23 mouse cellular contexts compared by ENCODE assay signal in genomic region chr9:113628780-113629179, GRCm38 (mm10).
DNase-seq lines count a peak whose midpoint lies in the region; ATAC-seq and TF ChIP-seq lines count a peak whose summit lies in the region.
"Had no signal": no experiment of that assay in that cellular context is flagged by ENCODE, and none has a peak within 500 bp of the region (broad histone marks: within the 10 kb centered on the region; RNA-seq: fewer than 3 reads in every experiment).

No protein-coding gene starts in this region.

- H3K27ac ChIP-seq in layer of hippocampus, adult 2 months, result no peak overlapping the region
- no peak overlapping the region for H3K27ac ChIP-seq in testis, adult 2 months (ENCODE audit: control insufficient read depth, insufficient read depth, low read depth, low read length)
- H3K27ac ChIP-seq: heart, embryonic 13.5 days; hindbrain, embryonic 12.5 days; liver, embryonic 14.5 days; midbrain, embryonic 12.5 days had no signal

- no peak overlapping the region for H3K4me3 ChIP-seq in layer of hippocampus, adult 2 months
- H3K4me3 ChIP-seq in testis, adult 2 months (ENCODE audit: control insufficient read depth, low read depth, low read length), result no peak overlapping the region
- H3K4me3 ChIP-seq: heart, embryonic 13.5 days; hindbrain, embryonic 12.5 days; midbrain, embryonic 12.5 days had no signal

- no peak for ATAC-seq in megakaryocyte-erythroid progenitor cell, adult 5-6 weeks (replicated peaks; ENCODE audit: low FRiP score, low TSS enrichment, poor library complexity, severe bottlenecking)
- ATAC-seq: activated CD4-positive, CD25-positive, alpha-beta regulatory T cell, adult 4 months; inflammation-experienced regulatory T-cells, adult 6 months had no signal

- no peaks in the 10 kb centered on the region for H3K27me3 ChIP-seq in testis, adult 2 months (ENCODE audit: control insufficient read depth, insufficient read depth, low read length)
- H3K27me3 ChIP-seq: heart, embryonic 13.5 days; hindbrain, embryonic 12.5 days; midbrain, embryonic 12.5 days had no signal

- no peak for DNase-seq in layer of hippocampus, adult 2 months (ENCODE audit: low spot score in 2 of 2)
- DNase-seq in layer of hippocampus, adult 18-20 months (ENCODE audit: low spot score in 2 of 2), result no peak
- no peak for DNase-seq in testis, postnatal 10 days (ENCODE audit: low spot score)
- peak; percentile 64 for DNase-seq in R1 (ENCODE audit: low read depth, low spot score)
- DNase-seq in kidney, postnatal 25 days, result no peak
- DNase-seq: adrenal gland, adult 8-10 months; cerebellum, adult 11-12 months; cerebellum, postnatal 14 days; gastrocnemius, postnatal 14 days; heart, adult 11 months; heart, postnatal 14 days; kidney, adult 2 months; kidney, postnatal 10 days; right cerebral cortex, postnatal 14 days; thymus, postnatal 36 days had no signal

- H3K4me1 ChIP-seq in testis, adult 2 months (ENCODE audit: control insufficient read depth, insufficient read depth, low read length), result no peaks in the 10 kb centered on the region
- H3K4me1 ChIP-seq: midbrain, embryonic 12.5 days had no signal

- no peak for TF ChIP-seq POLR2A in testis, adult 2 months (IDR thresholded peaks at IDR 0.05; ENCODE audit: control insufficient read depth, low read depth, low read length)

- peak; percentile 63 for TF ChIP-seq CTCF in layer of hippocampus, adult 2 months (conservative IDR thresholded peaks at IDR 0.05)
- peak; percentile 33; the same call in 1 of the 2 replicates for TF ChIP-seq CTCF in testis, adult 2 months (IDR thresholded peaks at IDR 0.05; ENCODE audit: control insufficient read depth, insufficient read depth, insufficient replicate concordance, low read depth, low read length)

- no peaks in the 10 kb centered on the region for H3K36me3 ChIP-seq in testis, adult 2 months (ENCODE audit: control insufficient read depth, insufficient read depth, low read length)
- H3K36me3 ChIP-seq: heart, embryonic 13.5 days; hindbrain, embryonic 12.5 days; midbrain, embryonic 12.5 days had no signal
